Mouse (Mus musculus): ENCODE results near the gene Pip5k1c.

Pip5k1c gene

GRCm38 (mm10) chr10:81292554-81293333 lies at the start of gene Pip5k1c:
Gene Pip5k1c, plus strand, starts transcription at chr10:81292963.
- peak; percentile 100 for DNase-seq (ENCODE audit: extremely low spot score)

GRCm38 (mm10) chr10:81244146-81244545 lies 48.6 kb upstream of the Pip5k1c start:
- no peak for DNase-seq (ENCODE audit: extremely low spot score)

- peak; percentile 83 for DNase-seq (ENCODE audit: extremely low spot score)
Measured at GRCm38 (mm10) chr10:81244595-81244994, 48.2 kb upstream of the Pip5k1c start.

GRCm38 (mm10) chr10:81245166-81245565 lies 47.6 kb upstream of the Pip5k1c start:
- no peak for DNase-seq (ENCODE audit: extremely low spot score)

- DNase-seq (ENCODE audit: extremely low spot score), result no peak
Measured at GRCm38 (mm10) chr10:81247804-81248203, 45.0 kb upstream of the Pip5k1c start.

- no peak for DNase-seq (ENCODE audit: extremely low spot score)
Measured at GRCm38 (mm10) chr10:81249442-81249841, 43.3 kb upstream of the Pip5k1c start.

- DNase-seq (ENCODE audit: extremely low spot score), result peak; percentile 53
Measured at GRCm38 (mm10) chr10:81252424-81253419, 40.0 kb upstream of the Pip5k1c start, which contains the start of gene Matk. Gene Matk, plus strand, starts transcription at chr10:81252935.

- no peak for DNase-seq (ENCODE audit: extremely low spot score)
Measured at GRCm38 (mm10) chr10:81254886-81255285, 37.9 kb upstream of the Pip5k1c start.

GRCm38 (mm10) chr10:81257158-81258039 lies 35.4 kb upstream of the Pip5k1c start:
- DNase-seq (ENCODE audit: extremely low spot score), result no peak

GRCm38 (mm10) chr10:81259225-81259884 lies 33.4 kb upstream of the Pip5k1c start:
- no peak for DNase-seq (ENCODE audit: extremely low spot score)

- DNase-seq (ENCODE audit: extremely low spot score), result no peak
Measured at GRCm38 (mm10) chr10:81261025-81261424, 31.7 kb upstream of the Pip5k1c start.

GRCm38 (mm10) chr10:81265540-81265939 lies 27.2 kb upstream of the Pip5k1c start:
- no peak for DNase-seq (ENCODE audit: extremely low spot score)

GRCm38 (mm10) chr10:81266211-81267105 lies 26.3 kb upstream of the Pip5k1c start, which contains the start of the genes Mrpl54 and Apba3:
Gene Mrpl54, minus strand, starts transcription at chr10:81266934.
Gene Apba3, plus strand, starts transcription at chr10:81266960.
- peak; percentile 95 for DNase-seq (ENCODE audit: extremely low spot score)

- peak; percentile 83 for DNase-seq (ENCODE audit: extremely low spot score)
Measured at GRCm38 (mm10) chr10:81268056-81268455, 24.7 kb upstream of the Pip5k1c start.

GRCm38 (mm10) chr10:81268643-81269412 lies 23.9 kb upstream of the Pip5k1c start:
- no peak for DNase-seq (ENCODE audit: extremely low spot score)

GRCm38 (mm10) chr10:81272356-81272755 lies 20.4 kb upstream of the Pip5k1c start:
- DNase-seq (ENCODE audit: extremely low spot score), result no peak

GRCm38 (mm10) chr10:81273842-81274241 lies 18.9 kb upstream of the Pip5k1c start:
- no peak for DNase-seq (ENCODE audit: extremely low spot score)

- DNase-seq (ENCODE audit: extremely low spot score), result no peak
Measured at GRCm38 (mm10) chr10:81277676-81278075, 15.1 kb upstream of the Pip5k1c start.

GRCm38 (mm10) chr10:81279496-81279895 lies 13.3 kb upstream of the Pip5k1c start:
- no peak for DNase-seq (ENCODE audit: extremely low spot score)

Data from embryo, embryonic 9.5 days (tissue).